Mouse (Mus musculus) brain, embryonic 14.5 days (tissue): Measurements from ENCODE around the gene Esyt1.

Experiments
- CTCF ChIP-seq: fragments of 200-500 bp; IDR thresholded peaks from 2 replicates; pipeline ENCODE4 v1.5.1; 2012; ENCODE audit warnings: inconsistent platforms, mild to moderate bottlenecking, moderate library complexity, borderline replicate concordance; ENCODE audit not compliant: insufficient read depth, insufficient read length; ENCODE audit errors: extremely low read depth
- POLR2A ChIP-seq: fragments of 200-500 bp; IDR thresholded peaks from 2 replicates; pipeline ENCODE4 v1.6.1; 2012; ENCODE audit warnings: mild to moderate bottlenecking, inconsistent platforms, borderline replicate concordance; ENCODE audit not compliant: poor library complexity, insufficient read depth, insufficient read length, severe bottlenecking; ENCODE audit errors: extremely low read depth

- TF ChIP-seq CTCF, result peak; percentile 50; the same call in 1 of the 2 replicates
- no peak for TF ChIP-seq POLR2A
Observed at GRCm38 (mm10) chr10:128518833-128519232, 6.8 kb downstream of the Esyt1 start.
